Mouse (Mus musculus) forebrain, embryonic 10.5 days (tissue): ENCODE measurements at regions not wholly inside any gene's neighbourhood (a gene's known extent, or its start where the extent isn't known, plus 50 kb on each side); places are given as distances from the start of the nearest gene placed in this dataset.

Experiments
- DNase-seq: peaks from one replicate; pipeline ENCODE4 v3.0.0-alpha.2; 2017; ENCODE audit warnings: low spot score; ENCODE audit errors: extremely low spot score
- H3K27ac ChIP-seq: fragments of 300-500 bp; sonication (generic); 2 replicates; pipeline ENCODE4 v1.5.1; 2016; ENCODE audit warnings: mild to moderate bottlenecking
- H3K27me3 ChIP-seq: fragments of 300-500 bp; sonication (generic); 2 replicates; pipeline ENCODE4 v1.6.1; 2016; ENCODE audit warnings: mild to moderate bottlenecking; ENCODE audit not compliant: poor library complexity, severe bottlenecking
- H3K36me3 ChIP-seq: fragments of 300-500 bp; sonication (generic); replicated peaks from 2 replicates; pipeline ENCODE4 v1.6.1; 2016; ENCODE audit warnings: mild to moderate bottlenecking, moderate library complexity
- H3K4me1 ChIP-seq: fragments of 300-500 bp; sonication (generic); 2 replicates; pipeline ENCODE4 v1.6.1; 2016
- H3K4me3 ChIP-seq: fragments of 300-500 bp; sonication (generic); 2 replicates; pipeline ENCODE4 v1.5.1; 2016; ENCODE audit warnings: mild to moderate bottlenecking, moderate library complexity
- H3K9me3 ChIP-seq: fragments of 300-500 bp; sonication (generic); 2 replicates; pipeline ENCODE4 v1.6.1; 2016; ENCODE audit warnings: mild to moderate bottlenecking, moderate library complexity
- WGBS: fragments of 180-500 bp; shearing (Covaris S2); methylation state at CpG from one replicate; pipeline ENCODE4 v1.1.7; 2016; 5-methylcytosine and 5-hydroxymethylcytosine counted together

DNA sequence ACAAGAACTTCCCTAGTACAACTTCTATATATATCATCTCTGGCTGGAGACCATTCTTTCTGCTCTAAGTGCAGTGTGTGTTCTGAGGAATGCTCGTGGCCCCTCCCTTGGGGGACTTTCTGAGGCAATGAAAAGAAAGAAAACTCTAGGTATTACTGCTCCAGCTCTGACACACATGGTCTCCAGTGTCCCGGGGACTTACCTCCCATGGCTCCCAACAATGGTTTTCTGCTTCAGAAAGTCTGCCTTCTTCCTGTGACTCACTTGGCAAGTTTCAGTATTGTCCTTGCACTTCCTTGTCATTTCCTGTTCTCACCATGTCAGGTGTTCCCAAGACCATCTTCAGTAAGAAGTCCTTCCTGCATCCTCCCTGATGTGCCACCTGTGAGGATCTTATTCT, 65.7 kb upstream of the Il6 start:
- no peaks in the 10 kb centered on the region for H3K9me3 ChIP-seq
- H3K36me3 ChIP-seq, result no peaks in the 10 kb centered on the region
- H3K4me1 ChIP-seq, result peaks cover 18% of the 10 kb centered on the region
- H3K4me3 ChIP-seq, result no peak overlapping the region
- DNase-seq, result no peak
- no peaks in the 10 kb centered on the region for H3K27me3 ChIP-seq
- H3K27ac ChIP-seq, result no peak overlapping the region
- WGBS, result 61% methylated on average over 2 of the region's 2 CpGs

- Histone ChIP-seq H3K27me3 (no peaks in the 10 kb centered on the region), H3K4me3 (no peak overlapping the region), H3K27ac (no peak overlapping the region), H3K9me3 (no peaks in the 10 kb centered on the region), H3K4me1 (peaks cover 26% of the 10 kb centered on the region), H3K36me3 (no peaks in the 10 kb centered on the region)
- WGBS, result 77% methylated on average over 3 of the region's 3 CpGs
- no peak for DNase-seq
Observed at GRCm38 (mm10) chr5:29948161-29948560, 64.8 kb upstream of the Il6 start.

GRCm38 (mm10) chr5:29950456-29951170, 62.3 kb upstream of the Il6 start:
- 85% methylated on average over 5 of the region's 5 CpGs for WGBS
- Histone ChIP-seq H3K4me1 (peaks cover 32% of the 10 kb centered on the region), H3K4me3 (no peak overlapping the region), H3K27me3 (no peaks in the 10 kb centered on the region), H3K27ac (no peak overlapping the region), H3K9me3 (no peaks in the 10 kb centered on the region), H3K36me3 (no peaks in the 10 kb centered on the region)
- no peak for DNase-seq

GRCm38 (mm10) chr5:29951381-29952350, 61.2 kb upstream of the Il6 start:
- H3K27ac ChIP-seq, result peak overlapping the region; percentile 8; the same call in 1 of the 2 replicates
- H3K4me1 ChIP-seq, result peaks cover 32% of the 10 kb centered on the region
- 66% methylated on average over 7 of the region's 7 CpGs for WGBS
- no peaks in the 10 kb centered on the region for H3K36me3 ChIP-seq
- H3K9me3 ChIP-seq, result no peaks in the 10 kb centered on the region
- DNase-seq, result peak; percentile 21
- no peaks in the 10 kb centered on the region for H3K27me3 ChIP-seq
- no peak overlapping the region for H3K4me3 ChIP-seq
